Mouse (Mus musculus): ENCODE results near the gene Ccdc181. TPM values are rescaled to one million over a fixed set of nuclear protein-coding genes. Genes with fewer than 3 reads are reported as not detected.

Ccdc181 gene
- polyA plus RNA-seq, 1 experiment from 2014 or later, result 22.3 TPM

Other genes starting within 250 kb of the Ccdc181 start
- gene Sele, start 227.4 kb upstream of the Ccdc181 start, polyA plus RNA-seq (2015; fragmentation: Nextera tagmentation; extraction: Ambion mirVana), result not detected in 2 replicates
- gene Sell, start 213.6 kb upstream of the Ccdc181 start, polyA plus RNA-seq (2015; fragmentation: Nextera tagmentation; extraction: Ambion mirVana), result 0.23 and 0.24 TPM in 2 replicates
- gene Selp, start 160.3 kb upstream of the Ccdc181 start, polyA plus RNA-seq (2015; fragmentation: Nextera tagmentation; extraction: Ambion mirVana), result not detected in 2 replicates
- gene F5, start 123.7 kb upstream of the Ccdc181 start, polyA plus RNA-seq (2015; fragmentation: Nextera tagmentation; extraction: Ambion mirVana), result 0.09 and 0.27 TPM in 2 replicates
- 6.9 and 7.2 TPM in 2 replicates for gene Slc19a2, start 26.5 kb upstream of the Ccdc181 start, polyA plus RNA-seq (2015; fragmentation: Nextera tagmentation; extraction: Ambion mirVana)
- gene Nme7, start 28.5 kb downstream of the Ccdc181 start, polyA plus RNA-seq (2015; fragmentation: Nextera tagmentation; extraction: Ambion mirVana), result 41.6 and 42.4 TPM in 2 replicates
- 29.1 and 32.0 TPM in 2 replicates for gene Blzf1, start 31.9 kb downstream of the Ccdc181 start, polyA plus RNA-seq (2015; fragmentation: Nextera tagmentation; extraction: Ambion mirVana)
- gene Atp1b1, start 182.8 kb downstream of the Ccdc181 start, polyA plus RNA-seq (2015; fragmentation: Nextera tagmentation; extraction: Ambion mirVana), result 80.3 and 102 TPM in 2 replicates

All from forebrain, embryonic 15.5 days (tissue).